Mouse (Mus musculus) stomach, embryonic 15.5 days (tissue): ENCODE measurements around the gene Cdk9. TPM values are rescaled to one million over a fixed set of nuclear protein-coding genes. Genes with fewer than 3 reads are reported as not detected.

ENCODE experiments used
- ATAC-seq: fragments of 200-750 bp; cut with Nextera tagmentation; 2 replicates; pipeline ENCODE4 v1.8.0; 2017; ENCODE audit warnings: low read depth, moderate number of reproducible peaks, moderate TSS enrichment; ENCODE audit not compliant: insufficient read depth, low FRiP score
- H3K27ac ChIP-seq: fragments of 300-500 bp; sonication (generic); 2 replicates; pipeline ENCODE4 v1.5.1; 2015; ENCODE audit warnings: mild to moderate bottlenecking, inconsistent platforms
- H3K27me3 ChIP-seq: fragments of 300-500 bp; sonication (generic); replicated peaks from 2 replicates; pipeline ENCODE4 v1.6.1; 2015; ENCODE audit warnings: inconsistent platforms
- H3K36me3 ChIP-seq: fragments of 300-500 bp; sonication (generic); 2 replicates; pipeline ENCODE4 v1.6.1; 2015; ENCODE audit warnings: inconsistent platforms
- H3K4me1 ChIP-seq: fragments of 300-500 bp; sonication (generic); 2 replicates; pipeline ENCODE4 v1.6.1; 2015; ENCODE audit warnings: inconsistent platforms
- H3K4me2 ChIP-seq: fragments of 300-500 bp; sonication (generic); 2 replicates; pipeline ENCODE4 v1.6.1; 2015; ENCODE audit warnings: mild to moderate bottlenecking, inconsistent platforms
- H3K4me3 ChIP-seq: fragments of 300-500 bp; sonication (generic); replicated peaks from 2 replicates; pipeline ENCODE4 v1.5.1; 2015; ENCODE audit warnings: inconsistent platforms
- H3K9ac ChIP-seq: fragments of 300-500 bp; sonication (generic); 2 replicates; pipeline ENCODE4 v1.6.1; 2015; ENCODE audit warnings: inconsistent platforms
- H3K9me3 ChIP-seq: fragments of 300-500 bp; sonication (generic); 2 replicates; pipeline ENCODE4 v1.6.1; 2016; ENCODE audit warnings: inconsistent platforms
- WGBS: fragments of 180-500 bp; shearing (Covaris S2); methylation state at CpG from one replicate; pipeline ENCODE4 v1.1.7; 2015; 5-methylcytosine and 5-hydroxymethylcytosine counted together
- polyA plus RNA-seq: library from polyadenylated mRNA; unstranded; fragments of >200 nt; fragmentation: Nextera tagmentation; extraction: Ambion mirVana; gene quantifications from 2 replicates; pipeline ENCODE4 v1.2.1, GENCODE M21; 2015

The Cdk9 gene
- polyA plus RNA-seq, 1 experiment from 2014 or later: 89.8 TPM

DNA sequence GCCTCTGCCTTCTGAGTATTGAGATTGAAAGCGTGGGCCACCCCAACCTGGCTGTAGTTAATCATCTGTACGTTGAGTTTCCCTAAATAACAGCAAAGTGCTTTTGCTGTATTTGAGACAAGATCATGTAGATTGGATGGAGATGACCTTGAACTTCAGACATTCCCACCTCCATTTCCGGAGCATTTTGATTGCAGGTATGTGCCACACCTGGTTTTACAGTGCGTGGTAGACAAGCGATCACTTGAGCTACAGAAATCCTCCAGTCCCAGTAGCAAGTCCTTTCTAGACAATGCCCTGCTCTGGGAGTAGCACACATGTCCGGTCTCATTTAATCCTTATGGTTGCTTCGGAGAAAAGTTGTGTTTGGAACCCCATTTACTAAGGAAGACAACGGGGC, 9.8 kb downstream of the Cdk9 start:
- H3K9ac ChIP-seq: no peak overlapping the region
- peaks cover 34% of the 10 kb centered on the region for H3K36me3 ChIP-seq
- H3K4me1 ChIP-seq: 0 out of 2 replicates have a peak, but pooled peaks cover 4% of the 10 kb centered on the region
- no peak overlapping the region for H3K4me2 ChIP-seq
- no peak overlapping the region for H3K27ac ChIP-seq
- no peaks in the 10 kb centered on the region for H3K27me3 ChIP-seq
- WGBS: 88% methylated on average over 8 of the region's 8 CpGs
- no peak for ATAC-seq
- no peak overlapping the region for H3K4me3 ChIP-seq
- H3K9me3 ChIP-seq: no peaks in the 10 kb centered on the region

DNA sequence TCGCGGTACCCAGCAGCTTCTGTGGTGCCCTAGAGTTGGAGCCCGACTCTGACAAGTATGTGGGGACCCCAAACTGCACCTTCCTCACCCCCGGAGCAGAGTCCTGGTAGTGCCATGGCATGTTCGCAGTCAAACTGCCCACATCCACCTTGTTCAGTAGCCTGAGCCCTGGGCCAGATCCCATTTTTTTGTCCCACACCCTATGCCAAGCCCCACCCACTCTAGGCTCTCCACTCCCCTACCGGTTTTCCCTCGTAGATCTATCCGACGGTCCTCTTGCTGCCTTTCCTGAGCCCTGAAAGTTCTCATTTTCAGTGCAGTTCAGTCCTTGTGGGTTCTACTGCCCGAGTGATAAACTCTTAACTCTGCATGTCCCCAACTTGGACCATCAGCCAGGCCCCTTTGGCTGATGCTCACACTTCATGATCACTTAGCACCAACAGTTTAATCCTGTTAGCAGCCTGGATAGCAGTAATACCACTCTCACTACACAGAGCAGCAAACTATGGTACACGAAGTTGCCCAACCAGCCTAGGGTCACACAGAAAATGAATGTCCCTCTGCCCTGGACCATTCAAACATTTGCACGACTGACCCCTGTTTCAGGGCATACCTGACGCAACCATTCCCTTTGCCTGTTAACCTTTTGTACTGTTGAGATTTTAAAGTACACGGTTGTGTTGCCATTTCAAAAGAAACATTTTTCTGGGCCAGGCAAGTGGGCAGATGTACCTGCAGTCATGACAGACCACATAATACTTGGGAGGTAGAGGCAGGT, 11.7 kb downstream of the Cdk9 start:
- H3K9ac ChIP-seq: no peak overlapping the region
- H3K36me3 ChIP-seq: peaks cover 18% of the 10 kb centered on the region
- WGBS: 82% methylated on average over 14 of the region's 14 CpGs
- H3K9me3 ChIP-seq: no peaks in the 10 kb centered on the region
- H3K27me3 ChIP-seq: no peaks in the 10 kb centered on the region
- no peak overlapping the region for H3K4me2 ChIP-seq
- H3K27ac ChIP-seq: no peak overlapping the region
- H3K4me3 ChIP-seq: no peak overlapping the region
- ATAC-seq: no peak
- H3K4me1 ChIP-seq: no peaks in the 10 kb centered on the region

GRCm38 (mm10) chr2:32699680-32700079, 13.2 kb downstream of the Cdk9 start:
- WGBS: 87% methylated on average over 6 of the region's 6 CpGs
- Histone ChIP-seq H3K4me2 (no peak overlapping the region), H3K9me3 (no peaks in the 10 kb centered on the region), H3K9ac (no peak overlapping the region), H3K36me3 (0 out of 2 replicates have a peak, but pooled peaks cover 9% of the 10 kb centered on the region), H3K27me3 (no peaks in the 10 kb centered on the region), H3K27ac (no peak overlapping the region), H3K4me3 (no peak overlapping the region), H3K4me1 (peaks cover 1% of the 10 kb centered on the region; the same call in 1 of the 2 replicates)
- ATAC-seq: no peak

GRCm38 (mm10) chr2:32694691-32695090, 18.2 kb downstream of the Cdk9 start:
- Histone ChIP-seq H3K27me3 (no peaks in the 10 kb centered on the region), H3K4me1 (peaks cover 26% of the 10 kb centered on the region), H3K4me3 (peak overlapping the region; percentile 62; the same call in 1 of the 2 replicates), H3K4me2 (peak overlapping the region; percentile 64), H3K27ac (peak overlapping the region; percentile 80), H3K9me3 (no peaks in the 10 kb centered on the region), H3K9ac (no peak overlapping the region), H3K36me3 (no peaks in the 10 kb centered on the region)
- WGBS: 85% methylated on average over 12 of the region's 12 CpGs
- ATAC-seq: no peak

- Histone ChIP-seq H3K27ac (peak overlapping the region; percentile 80), H3K27me3 (no peaks in the 10 kb centered on the region), H3K9me3 (no peaks in the 10 kb centered on the region), H3K36me3 (no peaks in the 10 kb centered on the region), H3K4me3 (peak overlapping the region; percentile 62), H3K9ac (peak overlapping the region; percentile 53), H3K4me1 (peaks cover 26% of the 10 kb centered on the region), H3K4me2 (peak overlapping the region; percentile 64)
- WGBS: under 1% methylated on average over 51 of the region's 51 CpGs
- peak; percentile 96 for ATAC-seq
Observed at GRCm38 (mm10) chr2:32693823-32694411, 19.0 kb downstream of the Cdk9 start.

GRCm38 (mm10) chr2:32693282-32693681, 19.6 kb downstream of the Cdk9 start:
- H3K4me1 ChIP-seq: peaks cover 26% of the 10 kb centered on the region
- H3K27ac ChIP-seq: peak overlapping the region; percentile 74; the same call in 1 of the 2 replicates
- 11% methylated on average over 7 of the region's 7 CpGs for WGBS
- H3K27me3 ChIP-seq: no peaks in the 10 kb centered on the region
- H3K9me3 ChIP-seq: no peaks in the 10 kb centered on the region
- H3K4me2 ChIP-seq: peak overlapping the region; percentile 64
- H3K36me3 ChIP-seq: no peaks in the 10 kb centered on the region
- H3K4me3 ChIP-seq: peak overlapping the region; percentile 62
- H3K9ac ChIP-seq: peak overlapping the region; percentile 53; the same call in 1 of the 2 replicates
- ATAC-seq: no peak

DNA sequence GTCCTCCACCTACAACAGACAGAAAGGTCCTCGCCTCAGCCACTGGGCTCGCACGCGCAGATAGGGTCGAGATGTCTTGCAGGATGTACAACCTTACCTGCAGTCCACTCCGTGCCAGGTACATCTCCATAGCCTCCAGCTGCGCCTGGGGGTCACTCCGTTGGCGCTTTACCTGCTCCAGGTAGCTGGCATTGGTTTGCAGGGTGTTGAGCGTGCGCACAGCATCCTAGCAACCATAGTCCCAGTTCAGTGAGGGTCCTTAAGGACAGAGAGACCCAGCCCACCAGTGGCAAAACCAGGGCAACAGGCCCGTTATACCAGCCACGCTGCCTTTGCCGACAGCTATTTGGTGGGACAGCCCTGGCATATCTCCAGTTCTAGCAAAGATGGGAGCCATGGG, 20.4 kb downstream of the Cdk9 start:
- Histone ChIP-seq H3K27me3 (no peaks in the 10 kb centered on the region), H3K4me1 (peaks cover 26% of the 10 kb centered on the region), H3K9me3 (no peaks in the 10 kb centered on the region), H3K4me3 (peak overlapping the region; percentile 62), H3K27ac (no peak overlapping the region), H3K9ac (no peak overlapping the region), H3K36me3 (peaks cover 4% of the 10 kb centered on the region; the same call in 1 of the 2 replicates), H3K4me2 (peak overlapping the region; percentile 64)
- ATAC-seq: no peak
- WGBS: 91% methylated on average over 14 of the region's 14 CpGs

DNA sequence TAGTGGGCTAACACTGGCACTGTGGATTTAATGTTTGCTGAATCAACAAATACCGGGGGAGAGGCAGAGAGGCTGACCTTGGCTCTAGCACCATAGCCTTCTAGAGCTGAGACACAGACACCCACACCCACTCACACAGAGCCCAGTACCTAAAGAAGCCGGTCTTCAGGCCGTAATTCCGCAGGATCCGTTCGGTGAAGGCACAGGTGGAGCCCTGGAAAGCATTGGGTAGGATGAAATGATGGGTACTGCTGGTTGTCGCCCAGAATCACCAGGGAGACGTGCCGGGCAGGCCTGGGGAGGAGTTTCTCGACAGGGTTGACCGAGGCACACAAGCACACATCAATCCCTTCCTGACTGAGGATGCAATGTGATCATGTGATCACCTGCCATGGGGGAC, 21.8 kb downstream of the Cdk9 start:
- ATAC-seq: no peak
- no peak overlapping the region for H3K4me3 ChIP-seq
- H3K4me2 ChIP-seq: no peak overlapping the region
- H3K4me1 ChIP-seq: peaks cover 26% of the 10 kb centered on the region
- H3K9me3 ChIP-seq: no peaks in the 10 kb centered on the region
- H3K36me3 ChIP-seq: peaks cover 13% of the 10 kb centered on the region; the same call in 1 of the 2 replicates
- no peak overlapping the region for H3K27ac ChIP-seq
- H3K9ac ChIP-seq: no peak overlapping the region
- 71% methylated on average over 11 of the region's 11 CpGs for WGBS
- H3K27me3 ChIP-seq: no peaks in the 10 kb centered on the region

DNA sequence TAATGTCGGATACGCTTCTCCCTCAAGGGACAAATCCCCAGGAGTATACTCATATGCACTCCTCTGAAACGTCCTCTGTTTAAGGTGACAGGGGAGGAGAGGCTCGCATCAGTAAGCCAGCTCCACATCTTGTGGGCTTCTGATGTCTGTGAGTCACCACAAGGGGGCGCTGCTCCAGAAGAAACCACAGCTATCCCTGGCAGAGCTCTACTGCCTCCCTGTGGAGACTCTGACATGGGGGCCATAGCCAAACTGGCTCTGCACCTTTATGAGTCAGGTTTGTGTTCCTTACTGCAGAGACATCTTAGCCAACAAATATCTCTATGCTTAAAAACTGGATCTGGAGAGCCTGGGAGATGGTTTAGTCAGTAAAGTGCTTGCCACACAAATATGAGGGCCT, 23.5 kb downstream of the Cdk9 start:
- Histone ChIP-seq H3K4me2 (no peak overlapping the region), H3K9ac (no peak overlapping the region), H3K4me3 (no peak overlapping the region), H3K27me3 (no peaks in the 10 kb centered on the region), H3K4me1 (peaks cover 24% of the 10 kb centered on the region), H3K9me3 (no peaks in the 10 kb centered on the region), H3K27ac (no peak overlapping the region), H3K36me3 (peaks cover 29% of the 10 kb centered on the region)
- ATAC-seq: no peak
- WGBS: 17% methylated on average over 5 of the region's 5 CpGs

- no peak for ATAC-seq
- 95% methylated on average over 8 of the region's 8 CpGs for WGBS
- H3K27me3 ChIP-seq: no peaks in the 10 kb centered on the region
- no peak overlapping the region for H3K4me3 ChIP-seq
- H3K4me2 ChIP-seq: no peak overlapping the region
- peaks cover 21% of the 10 kb centered on the region for H3K4me1 ChIP-seq
- H3K27ac ChIP-seq: no peak overlapping the region
- peaks cover 41% of the 10 kb centered on the region for H3K36me3 ChIP-seq
- no peak overlapping the region for H3K9ac ChIP-seq
- no peaks in the 10 kb centered on the region for H3K9me3 ChIP-seq
Observed at GRCm38 (mm10) chr2:32687562-32687961, 25.3 kb downstream of the Cdk9 start.

GRCm38 (mm10) chr2:32686640-32687039, 26.2 kb downstream of the Cdk9 start:
- Histone ChIP-seq H3K36me3 (peaks cover 41% of the 10 kb centered on the region), H3K9me3 (no peaks in the 10 kb centered on the region), H3K9ac (no peak overlapping the region), H3K27me3 (no peaks in the 10 kb centered on the region), H3K4me3 (no peak overlapping the region), H3K27ac (no peak overlapping the region), H3K4me2 (no peak overlapping the region), H3K4me1 (peaks cover 18% of the 10 kb centered on the region)
- ATAC-seq: no peak
- 90% methylated on average over 6 of the region's 6 CpGs for WGBS

GRCm38 (mm10) chr2:32685807-32686206, 27.1 kb downstream of the Cdk9 start:
- Histone ChIP-seq H3K4me2 (no peak overlapping the region), H3K27ac (no peak overlapping the region), H3K9me3 (no peaks in the 10 kb centered on the region), H3K36me3 (peaks cover 41% of the 10 kb centered on the region), H3K4me1 (peaks cover 19% of the 10 kb centered on the region), H3K4me3 (no peak overlapping the region), H3K27me3 (no peaks in the 10 kb centered on the region), H3K9ac (no peak overlapping the region)
- ATAC-seq: no peak
- WGBS: 96% methylated on average over 3 of the region's 3 CpGs
